Comparison of ENCODE assay signal across 8 mouse cellular contexts in genomic region chrX:72918682-72919059, GRCm38 (mm10). TPM values are rescaled to one million over a fixed set of nuclear protein-coding genes. Genes with fewer than 3 reads are reported as not detected.
A peak's percentile ranks its signal among the peaks of the same experiment; 100 is the strongest.
DNase-seq lines count a peak whose midpoint lies in the region; ATAC-seq and TF ChIP-seq lines count a peak whose summit lies in the region.

No protein-coding gene starts in this region.

- H3K9me3 ChIP-seq in erythroblast, embryonic 14.5 days (ENCODE audit: control insufficient read depth, low read length): no peaks in the 10 kb centered on the region; the same call in 1 of the 2 replicates
- no peaks in the 10 kb centered on the region for H3K9me3 ChIP-seq in limb, embryonic 15.5 days
- no peaks in the 10 kb centered on the region for H3K9me3 ChIP-seq in stomach, embryonic 16.5 days (replicated peaks; ENCODE audit: control insufficient read depth, low read length)

- peak overlapping the region; percentile 71; the same call in 1 of the 2 replicates for H3K27ac ChIP-seq in spleen, adult 2 months (ENCODE audit: insufficient read depth, low read length)
- H3K27ac ChIP-seq in limb, embryonic 15.5 days: no peak overlapping the region
- H3K27ac ChIP-seq in stomach, embryonic 16.5 days (ENCODE audit: low read length): peak overlapping the region; percentile 46; the same call in 1 of the 2 replicates

- H3K36me3 ChIP-seq in erythroblast, embryonic 14.5 days (ENCODE audit: control insufficient read depth): peaks cover 8% of the 10 kb centered on the region; the same call in 1 of the 2 replicates
- 0 out of 2 replicates have a peak, but pooled peaks cover 1% of the 10 kb centered on the region for H3K36me3 ChIP-seq in spleen, adult 2 months (ENCODE audit: control insufficient read depth, insufficient read depth, low read length)
- H3K36me3 ChIP-seq in limb, embryonic 15.5 days: no peaks in the 10 kb centered on the region
- H3K36me3 ChIP-seq in stomach, embryonic 16.5 days (ENCODE audit: control insufficient read depth, insufficient read depth, low read length): no peaks in the 10 kb centered on the region

- no peak for DNase-seq in spleen, adult 2 months (ENCODE audit: low read depth in 1 of 2, low spot score in 2 of 2)
- no peak for DNase-seq in spleen, adult 12 weeks (ENCODE audit: low spot score)
- no peak for DNase-seq in frontal cortex, postnatal 14 days (ENCODE audit: low spot score in 2 of 2)
- no peak for DNase-seq in right cerebral cortex, postnatal 4 days

- H3K4me1 ChIP-seq in erythroblast, embryonic 14.5 days (ENCODE audit: control insufficient read depth): peaks cover 13% of the 10 kb centered on the region
- H3K4me1 ChIP-seq in spleen, adult 2 months (ENCODE audit: control insufficient read depth, insufficient read depth, insufficient read length): no peaks in the 10 kb centered on the region; the same call in 1 of the 2 replicates
- H3K4me1 ChIP-seq in limb, embryonic 15.5 days: peaks cover 4% of the 10 kb centered on the region; the same call in 1 of the 2 replicates
- peaks cover 5% of the 10 kb centered on the region; the same call in 1 of the 2 replicates for H3K4me1 ChIP-seq in stomach, embryonic 16.5 days (ENCODE audit: control insufficient read depth, insufficient read depth, low read length)

- WGBS in spleen, adult 2 months: 23% methylated on average over 6 of the region's 6 CpGs
- WGBS in limb, embryonic 15.5 days: 12% methylated on average over 6 of the region's 6 CpGs
- 7% methylated on average over 6 of the region's 6 CpGs for WGBS in stomach, embryonic 16.5 days

- H3K4me2 ChIP-seq in limb, embryonic 15.5 days: peak overlapping the region; percentile 47
- H3K4me2 ChIP-seq in stomach, embryonic 16.5 days (ENCODE audit: low read depth, low read length): peak overlapping the region; percentile 60

- H3K4me3 ChIP-seq in erythroblast, embryonic 14.5 days (replicated peaks): peak overlapping the region; percentile 91
- H3K4me3 ChIP-seq in spleen, adult 2 months (ENCODE audit: extremely low read depth, insufficient read depth, insufficient read length): peak overlapping the region; percentile 70
- peak overlapping the region; percentile 54 for H3K4me3 ChIP-seq in limb, embryonic 15.5 days
- H3K4me3 ChIP-seq in stomach, embryonic 16.5 days (replicated peaks; ENCODE audit: low read length): peak overlapping the region; percentile 64

- TF ChIP-seq POLR2A in spleen, adult 2 months (IDR thresholded peaks at IDR 0.05; ENCODE audit: low read depth, low read length): no peak

- ATAC-seq in erythroblast, adult 5-6 weeks (replicated peaks; ENCODE audit: low FRiP score, poor library complexity, severe bottlenecking): no peak
- no peak; the same call in 1 of the 2 replicates for ATAC-seq in limb, embryonic 15.5 days (ENCODE audit: insufficient number of reproducible peaks, low FRiP score, low TSS enrichment, low read depth)
- ATAC-seq in stomach, embryonic 16.5 days (ENCODE audit: insufficient read depth, low FRiP score): peak; percentile 52

- no peak for TF ChIP-seq CTCF in spleen, adult 2 months (IDR thresholded peaks at IDR 0.05; ENCODE audit: extremely low read depth, insufficient read depth, insufficient read length, insufficient replicate concordance)

- peak overlapping the region; percentile 35 for H3K9ac ChIP-seq in limb, embryonic 15.5 days
- peak overlapping the region; percentile 67 for H3K9ac ChIP-seq in stomach, embryonic 16.5 days (ENCODE audit: low read length)

- peaks cover 5% of the 10 kb centered on the region for H3K27me3 ChIP-seq in erythroblast, embryonic 14.5 days (ENCODE audit: control insufficient read depth)
- H3K27me3 ChIP-seq in spleen, adult 2 months (ENCODE audit: control insufficient read depth, insufficient read depth, low read length): no peaks in the 10 kb centered on the region
- no peaks in the 10 kb centered on the region for H3K27me3 ChIP-seq in limb, embryonic 15.5 days
- no peaks in the 10 kb centered on the region; the same call in 1 of the 2 replicates for H3K27me3 ChIP-seq in stomach, embryonic 16.5 days (ENCODE audit: control insufficient read depth, insufficient read depth, low read length)

RNA-seq across cellular contexts. Expression of gene Nsdhl, which starts 0.3 kb away (rescaled TPM):
- polyA plus RNA-seq in erythroblast, embryonic 14.5 days (2012): 0.09 and 0.16 TPM in 2 replicates
- 4.0 and 20.6 TPM in 2 replicates for total RNA-seq in erythroblast, adult 5-6 weeks (2015; ENCODE audit: low replicate concordance)
- 4.0 and 4.8 TPM in 2 replicates for total RNA-seq in erythroblast, adult 5-6 weeks (2017; ENCODE audit: low replicate concordance)
- polyA plus RNA-seq in spleen, adult 2 months (2012; rRNA removed): 3.4 and 4.2 TPM in 2 replicates
- polyA plus RNA-seq in limb, embryonic 15.5 days (2015; fragmentation: Nextera tagmentation; extraction: Ambion mirVana): 21.4 and 24.0 TPM in 2 replicates
- polyA plus RNA-seq in stomach, embryonic 16.5 days (2015; fragmentation: Nextera tagmentation; extraction: Ambion mirVana): 29.0 and 31.9 TPM in 2 replicates

RNA-seq across cellular contexts. Expression of gene Cetn2, which starts 0.5 kb away (rescaled TPM):
- polyA plus RNA-seq in erythroblast, embryonic 14.5 days (2012): 0.20 and 0.21 TPM in 2 replicates
- total RNA-seq in erythroblast, adult 5-6 weeks (2015; ENCODE audit: low replicate concordance): 11.9 and 15.6 TPM in 2 replicates
- 19.0 and 27.2 TPM in 2 replicates for total RNA-seq in erythroblast, adult 5-6 weeks (2017; ENCODE audit: low replicate concordance)
- 2.7 and 3.5 TPM in 2 replicates for polyA plus RNA-seq in spleen, adult 2 months (2012; rRNA removed)
- polyA plus RNA-seq in limb, embryonic 15.5 days (2015; fragmentation: Nextera tagmentation; extraction: Ambion mirVana): 58.4 and 58.8 TPM in 2 replicates
- polyA plus RNA-seq in stomach, embryonic 16.5 days (2015; fragmentation: Nextera tagmentation; extraction: Ambion mirVana): 60.3 and 71.4 TPM in 2 replicates

Comparison
In these comparisons a context has a peak if more than half of its experiments do, and no peak if none do; other contexts are left out.
1. RNA of gene Cetn2, which starts 0.5 kb away (polyA plus RNA-seq): 60.3 to 71.4 TPM in stomach, embryonic 16.5 days and 58.4 to 58.8 TPM in limb, embryonic 15.5 days; 2.7 to 3.5 TPM in spleen, adult 2 months and 0.20 to 0.21 TPM in erythroblast, embryonic 14.5 days; every median in the first group is over 10 times any median in the second.
2. Peak in every context shown above with its lines, with median percentiles within 50 percentile points of each other: H3K4me3 ChIP-seq.